Mouse (Mus musculus) c-Kit-positive CD71-positive TER-119-negative erythroid progenitor cells, embryonic 14.5 days (primary cell): ENCODE measurements around the gene Gm20843.
"Not testable (repeated sequence)": the region's sequence is repeated elsewhere in the genome, so short reads cannot be mapped to it uniquely, and the experiment has no call there.

Experiments used
- DNase-seq: peaks from one replicate; pipeline ENCODE4 v3.0.0-alpha.2; 2013; ENCODE audit warnings: low read depth

Gene Gm20843

GRCm38 (mm10) chrY:72247018-72247417 is at the start of gene Gm20843:
Gene Gm20843 (minus strand): TSS chrY:72247118.
- not testable (repeated sequence) for DNase-seq
